Mouse (Mus musculus) C2C12 (cell line): ENCODE results near the gene Vmn1r111. TPM values are rescaled to one million over a fixed set of nuclear protein-coding genes. Genes with fewer than 3 reads are reported as not detected.
"Not testable (repeated sequence)": the region's sequence is repeated elsewhere in the genome, so short reads cannot be mapped to it uniquely, and the experiment has no call there.

Experiments used
- H3K27me3 ChIP-seq: one replicate; pipeline ENCODE4 v1.6.1; 2011; ENCODE audit not compliant: control insufficient read depth, insufficient read depth, insufficient read length
- H3K36me3 ChIP-seq: one replicate; pipeline ENCODE4 v1.6.1; 2011; ENCODE audit not compliant: control insufficient read depth, insufficient read depth
- H3K4me3 ChIP-seq: one replicate; pipeline ENCODE4 v1.5.1; 2011; ENCODE audit warnings: mild to moderate bottlenecking, control low read depth; ENCODE audit not compliant: poor library complexity, insufficient read depth, severe bottlenecking
- H3K79me2 ChIP-seq: one replicate; pipeline ENCODE4 v1.6.1; 2011; ENCODE audit not compliant: control insufficient read depth, insufficient read depth
- H3K79me3 ChIP-seq: one replicate; pipeline ENCODE4 v1.6.1; 2011; ENCODE audit warnings: low read depth, control low read depth
- H3ac ChIP-seq: one replicate; pipeline ENCODE3; 2011; ENCODE audit warnings: low read depth; ENCODE audit not compliant: control insufficient read depth, insufficient read length
- long read RNA-seq, 2 experiments: library from polyadenylated mRNA; unstranded; transcript quantifications; one replicate each; pipeline ENCODE4 v2.0.0; 2019 to 2020
- polyA plus RNA-seq: library from polyadenylated mRNA; unstranded; fragments of >200 nt; fragmentation: generic; extraction: Trizol; gene quantifications from one replicate; pipeline ENCODE4 v1.2.1, GENCODE M21; 2012; ENCODE audit warnings: missing spikeins

Vmn1r111 gene
- not detected for polyA plus RNA-seq
- long read RNA-seq, experiment 1, result 0 reads
- long read RNA-seq, experiment 2, result 0 reads

DNA sequence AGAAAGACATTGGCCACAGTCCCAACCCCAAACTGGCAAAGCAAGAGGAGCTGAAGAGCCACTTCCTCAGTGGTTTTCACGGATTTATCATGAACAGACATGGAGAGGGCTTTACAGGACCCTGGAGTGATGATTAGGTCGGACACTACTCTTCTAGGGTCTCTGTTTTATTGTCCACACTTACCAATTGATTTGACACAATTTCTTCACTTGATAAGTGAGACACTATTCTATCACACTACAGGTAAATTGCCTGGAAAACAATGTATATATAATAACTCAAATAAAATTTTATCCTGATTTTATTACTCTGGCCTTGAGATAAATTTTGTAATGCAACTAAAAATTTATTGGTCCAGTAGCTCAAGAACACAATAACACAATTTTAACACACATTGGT, at the start of gene Vmn1r111:
TSS of gene Vmn1r111 (minus strand) at position 101 of the 400 bp plus-strand sequence.
- not testable (repeated sequence) for H3K36me3 ChIP-seq, H3K79me3 ChIP-seq, H3K27me3 ChIP-seq, H3ac ChIP-seq, H3K4me3 ChIP-seq, H3K79me2 ChIP-seq

DNA sequence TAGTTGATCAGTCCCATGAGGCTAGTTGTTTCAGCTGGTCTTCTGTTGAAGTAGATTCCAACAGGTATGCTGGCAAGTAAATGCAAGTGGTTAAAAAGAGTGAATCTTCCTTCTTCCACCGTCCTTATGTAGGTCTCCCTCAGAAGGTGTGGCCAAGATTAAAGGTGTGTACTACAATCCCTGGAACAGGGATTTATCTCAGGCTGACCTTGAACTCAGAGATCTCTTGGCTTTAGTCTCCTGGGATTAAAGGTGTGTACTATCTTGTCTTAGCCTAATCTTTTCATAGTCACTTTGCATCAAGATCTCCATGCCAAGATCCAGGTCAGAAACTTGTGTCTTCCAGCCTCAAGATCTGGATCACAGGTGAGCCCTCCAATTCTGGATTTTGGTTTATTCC, 27.5 kb upstream of the Vmn1r111 start, which contains the start of gene Gm10668:
TSS of gene Gm10668 (minus strand) at position 101 of the 400 bp plus-strand sequence.
- H3K27me3 ChIP-seq, H3K36me3 ChIP-seq, H3K79me3 ChIP-seq, H3K4me3 ChIP-seq, H3K79me2 ChIP-seq, H3ac ChIP-seq: not testable (repeated sequence)

DNA sequence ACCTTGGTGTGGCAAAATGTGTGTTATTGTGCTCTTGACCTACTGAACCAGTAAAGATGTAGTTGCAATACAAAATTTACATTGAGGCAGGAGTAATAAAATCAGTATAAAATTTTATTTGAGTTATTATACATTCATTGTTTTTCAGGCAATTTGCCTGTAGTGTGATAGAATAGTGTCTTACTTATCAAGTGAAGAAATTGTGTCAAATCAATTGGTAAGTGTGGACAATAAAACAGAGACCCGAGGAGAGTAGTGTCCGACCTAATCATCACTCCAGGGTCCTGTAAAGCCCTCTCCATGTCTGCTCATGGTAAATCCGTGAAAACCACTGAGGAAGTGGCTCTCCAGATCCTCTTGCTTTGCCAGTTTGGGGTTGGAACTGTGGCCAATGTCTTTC, 34.4 kb downstream of the Vmn1r111 start, which contains the start of gene Vmn1r107:
TSS of gene Vmn1r107 (plus strand) at position 301 of the 400 bp plus-strand sequence.
- not testable (repeated sequence) for H3K36me3 ChIP-seq, H3K79me2 ChIP-seq, H3K27me3 ChIP-seq, H3K79me3 ChIP-seq, H3ac ChIP-seq, H3K4me3 ChIP-seq

Other genes starting within 250 kb of the Vmn1r111 start
- gene Gm10670, start 228.3 kb downstream of the Vmn1r111 start, polyA plus RNA-seq, result not detected
- not detected for gene Vmn1r103, start 192.7 kb downstream of the Vmn1r111 start, polyA plus RNA-seq
- not detected for gene Vmn1r104, start 169.4 kb downstream of the Vmn1r111 start, polyA plus RNA-seq
- gene Gm5726, start 157.5 kb downstream of the Vmn1r111 start, polyA plus RNA-seq, result not detected
- not detected for gene Gm4141, start 127.0 kb downstream of the Vmn1r111 start, polyA plus RNA-seq
- gene Gm4513, start 104.2 kb downstream of the Vmn1r111 start, polyA plus RNA-seq, result not detected
- gene Vmn1r107, start 34.3 kb downstream of the Vmn1r111 start, polyA plus RNA-seq, result not detected
- not detected for gene Gm10668, start 27.4 kb upstream of the Vmn1r111 start, polyA plus RNA-seq
- not detected for gene Vmn1r112, start 68.0 kb upstream of the Vmn1r111 start, polyA plus RNA-seq
- gene Vmn1r113, start 84.1 kb upstream of the Vmn1r111 start, polyA plus RNA-seq, result not detected
- gene Vmn1r114, start 109.0 kb upstream of the Vmn1r111 start, polyA plus RNA-seq, result not detected
- not detected for gene Vmn1r115, start 141.8 kb upstream of the Vmn1r111 start, polyA plus RNA-seq
- gene Vmn1r116, start 169.0 kb upstream of the Vmn1r111 start, polyA plus RNA-seq, result not detected
- not detected for gene Vmn1r117, start 180.9 kb upstream of the Vmn1r111 start, polyA plus RNA-seq
- not detected for gene Vmn1r118, start 209.1 kb upstream of the Vmn1r111 start, polyA plus RNA-seq